Mouse (Mus musculus) layer of hippocampus, postnatal 10 days (tissue): ENCODE data around the gene Tarsl2. TPM values are rescaled to one million over a fixed set of nuclear protein-coding genes. Genes with fewer than 3 reads are reported as not detected.

ENCODE experiments used
- DNase-seq, 2 experiments: peaks; one replicate each; pipeline ENCODE4 v3.0.0; 2021; ENCODE audit warnings: low spot score in 2 of 2
- total RNA-seq, 2 experiments: library from RNA; stranded (reverse); gene quantifications; 2 replicates each; pipeline ENCODE4 v1.2.3; 2021

Gene Tarsl2
- total RNA-seq, 2 experiments from 2014 or later, result 40.7 to 40.8 TPM

DNA sequence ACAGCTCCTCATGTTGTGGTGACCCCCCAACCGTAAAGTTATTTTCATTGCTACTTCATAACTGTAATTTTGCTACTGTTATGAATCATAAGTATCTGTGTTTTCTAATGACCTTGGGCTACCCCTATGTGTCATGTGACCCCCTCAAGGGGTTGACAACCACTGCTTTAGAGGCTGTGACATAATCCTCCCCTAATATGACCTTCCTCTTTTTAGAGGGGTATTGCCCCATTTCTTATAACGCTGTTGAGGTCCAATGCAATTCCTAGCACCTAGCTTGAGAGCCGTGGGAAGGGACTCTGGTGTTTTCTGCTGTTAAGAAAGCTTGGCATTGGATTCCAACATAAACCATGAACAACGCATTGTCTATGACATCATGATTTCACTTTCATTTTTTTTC lies 6.0 kb downstream of the Tarsl2 start:
- no peak for DNase-seq

GRCm38 (mm10) chr7:65657490-65658120 lies 12.9 kb downstream of the Tarsl2 start:
- DNase-seq, result no peak

- DNase-seq, result no peak
Observed at GRCm38 (mm10) chr7:65663225-65663790, 18.6 kb downstream of the Tarsl2 start.

GRCm38 (mm10) chr7:65663886-65664285 lies 19.2 kb downstream of the Tarsl2 start:
- DNase-seq, result no peak

DNA sequence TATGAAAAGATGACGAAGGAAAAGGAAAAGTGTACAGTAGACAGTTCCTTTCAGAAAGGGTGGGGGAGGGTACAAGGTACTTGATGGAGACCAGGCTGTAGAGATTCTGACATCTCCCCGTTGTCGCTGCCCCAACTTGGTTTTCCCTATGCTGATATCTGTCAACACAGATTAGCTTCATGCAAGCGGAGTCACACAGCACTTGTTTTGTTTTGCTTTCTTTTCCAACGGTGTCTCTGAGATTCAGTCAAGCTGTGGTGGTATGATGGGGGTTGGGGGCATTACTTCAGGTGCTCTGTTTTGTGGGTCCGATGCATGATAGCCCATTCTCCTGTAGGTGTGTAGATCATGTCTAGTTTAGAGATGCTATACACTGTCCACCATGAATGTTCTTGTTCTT lies 22.8 kb downstream of the Tarsl2 start:
- no peak for DNase-seq

DNA sequence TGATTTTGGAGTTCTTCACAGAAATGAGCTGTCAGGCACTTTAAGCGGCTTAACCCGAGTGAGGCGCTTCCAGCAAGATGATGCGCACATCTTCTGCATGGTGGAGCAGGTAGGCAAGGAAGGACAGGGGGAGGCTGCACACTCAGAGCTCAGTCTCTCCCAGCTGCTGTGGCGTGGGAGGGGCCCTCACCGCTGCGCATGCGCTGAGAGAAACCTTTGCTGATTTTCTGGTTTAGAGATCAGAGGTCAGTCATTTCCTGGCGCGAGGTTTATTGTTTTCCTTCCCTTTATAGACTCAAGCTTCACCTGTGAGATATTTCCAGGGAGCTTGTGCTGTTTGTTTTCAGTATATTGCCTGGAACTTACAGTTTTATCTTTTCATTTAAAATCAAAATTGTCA lies 33.4 kb downstream of the Tarsl2 start:
- DNase-seq, result no peak

DNA sequence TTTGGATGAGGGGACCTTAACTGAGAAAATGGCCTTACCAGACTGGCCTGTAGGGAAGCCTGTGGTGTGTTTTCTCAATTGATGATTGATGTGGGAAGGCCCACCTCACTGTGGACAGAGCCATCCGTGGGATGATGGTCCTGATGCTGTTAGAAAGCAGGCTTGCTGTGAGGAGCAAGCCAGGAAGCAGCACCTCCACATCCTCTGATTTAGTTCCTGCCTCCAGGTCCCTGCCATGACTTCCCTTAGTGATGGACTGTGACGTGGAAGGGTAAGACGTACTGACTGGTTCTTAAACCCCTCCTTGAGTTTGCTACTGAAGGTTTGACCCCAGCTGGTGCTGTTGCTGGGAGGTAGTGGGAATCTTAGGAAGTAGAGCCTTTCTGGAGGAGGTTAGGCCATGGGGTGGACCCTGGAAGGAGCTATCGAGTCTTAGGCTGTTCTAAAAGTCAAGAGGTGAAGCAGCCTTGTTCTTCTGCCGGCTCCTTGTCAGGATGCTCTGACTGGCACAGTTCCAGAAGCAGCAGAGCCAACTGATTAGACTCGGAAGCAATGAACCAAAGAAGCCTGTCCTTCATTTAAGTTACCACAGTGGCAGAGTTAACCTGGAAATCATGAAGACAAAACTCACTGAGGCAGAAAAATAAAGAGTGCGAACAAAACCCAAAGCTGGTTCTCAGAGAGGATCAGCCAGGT lies 34.4 kb downstream of the Tarsl2 start:
- no peak for DNase-seq

DNA sequence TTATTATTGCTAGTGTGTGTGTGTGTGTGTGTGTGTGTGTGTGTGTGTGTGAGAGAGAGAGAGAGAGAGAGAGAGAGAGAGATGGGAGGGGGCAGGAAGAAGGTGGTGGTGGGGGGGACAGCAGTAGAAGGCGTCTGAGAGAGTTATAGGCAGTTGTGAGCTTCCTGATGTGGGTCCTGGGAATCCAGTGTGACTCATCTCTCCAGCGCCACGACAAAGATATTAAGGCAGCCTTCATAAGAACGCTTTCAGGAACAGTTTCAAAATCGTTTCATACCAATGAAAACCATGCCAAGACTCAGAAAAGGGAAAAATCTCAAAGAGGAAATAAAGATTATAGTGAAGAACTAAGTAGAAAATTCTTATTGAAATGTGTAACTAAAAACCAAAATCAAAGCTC lies 36.5 kb downstream of the Tarsl2 start:
- DNase-seq, result no peak

- no peak for DNase-seq
Observed at GRCm38 (mm10) chr7:65684256-65684835, 39.6 kb downstream of the Tarsl2 start.

- no peak for DNase-seq
Observed at GRCm38 (mm10) chr7:65686664-65687063, 42.0 kb downstream of the Tarsl2 start.

DNA sequence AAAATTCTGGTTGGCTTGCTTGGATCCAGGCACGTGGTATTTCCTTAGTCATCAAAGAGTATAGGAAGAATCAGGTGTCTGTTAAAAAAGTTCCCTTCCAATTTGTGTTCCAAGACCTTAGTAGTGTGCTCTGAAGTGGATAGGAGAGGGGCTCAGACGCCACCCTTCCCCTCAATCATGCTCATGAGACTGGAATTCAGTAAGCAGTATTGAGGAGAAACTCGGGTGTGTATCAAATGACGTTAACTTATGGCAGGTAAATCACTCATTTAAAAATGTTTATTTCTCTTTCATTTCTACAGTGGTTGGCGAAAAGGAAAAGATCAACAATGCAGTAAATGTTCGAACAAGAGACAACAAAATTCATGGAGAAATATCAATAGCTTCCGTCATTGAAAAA lies 46.2 kb downstream of the Tarsl2 start, which contains the start of gene Tm2d3:
Tm2d3 (plus strand) TSS at position 301 of the 400 bp plus-strand sequence.
- DNase-seq, result no peak

GRCm38 (mm10) chr7:65691929-65692605 lies 47.4 kb downstream of the Tarsl2 start:
- DNase-seq, result no peak

GRCm38 (mm10) chr7:65692883-65693282 lies 48.2 kb downstream of the Tarsl2 start:
- no peak for DNase-seq

DNA sequence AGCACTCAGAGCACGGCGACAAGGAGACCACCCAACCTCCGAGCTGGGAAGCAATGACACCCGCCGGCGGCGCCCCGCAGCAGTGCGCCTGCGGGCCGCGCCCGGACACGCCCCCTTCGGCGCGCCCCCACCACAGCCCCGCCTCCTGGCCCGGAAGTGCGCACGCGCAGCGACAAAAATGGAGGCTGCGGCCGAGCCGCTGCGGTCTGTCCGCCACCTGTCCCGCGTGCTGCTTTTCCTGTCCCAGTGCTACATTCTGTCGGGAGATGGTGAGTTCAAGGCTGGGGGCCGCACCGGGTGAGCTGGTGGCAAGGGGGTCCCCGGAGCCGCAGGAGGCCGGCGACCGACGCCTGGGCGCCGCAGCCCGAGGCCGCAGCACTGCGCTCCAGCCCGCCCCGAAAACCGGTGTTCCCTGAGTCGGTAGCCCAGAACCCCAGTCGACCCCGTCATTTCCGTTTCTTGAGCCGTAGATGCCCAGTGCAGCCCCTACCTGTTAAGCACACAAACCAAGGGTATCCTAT lies 48.7 kb downstream of the Tarsl2 start:
- peak; percentile 91 to 94 for DNase-seq

GRCm38 (mm10) chr7:65696450-65696849 lies 51.8 kb downstream of the Tarsl2 start:
- DNase-seq, result no peak

GRCm38 (mm10) chr7:65702076-65702475 lies 57.4 kb downstream of the Tarsl2 start:
- no peak for DNase-seq

- peak; percentile 87 for DNase-seq
Observed at GRCm38 (mm10) chr7:65704818-65705242, 60.1 kb downstream of the Tarsl2 start.

DNA sequence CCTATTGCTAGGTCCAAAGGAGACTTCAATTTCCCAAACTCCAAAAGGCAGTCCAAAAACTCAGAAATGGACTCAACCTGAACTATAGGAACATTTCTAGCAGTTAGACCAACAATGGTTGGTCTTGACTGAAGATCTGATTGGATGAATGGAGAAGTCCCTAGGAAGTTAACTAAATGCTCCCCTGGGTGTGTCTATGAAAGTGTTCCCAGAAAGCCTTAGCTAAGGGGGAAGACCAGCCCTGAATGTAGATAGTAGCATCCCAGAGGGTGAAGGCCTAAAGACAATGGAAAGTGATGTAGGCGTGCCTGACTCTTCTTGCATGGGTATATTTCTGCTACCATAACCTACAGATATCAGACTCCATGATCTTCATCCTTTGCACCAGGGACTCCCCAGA lies 63.8 kb downstream of the Tarsl2 start:
- DNase-seq, result no peak

DNA sequence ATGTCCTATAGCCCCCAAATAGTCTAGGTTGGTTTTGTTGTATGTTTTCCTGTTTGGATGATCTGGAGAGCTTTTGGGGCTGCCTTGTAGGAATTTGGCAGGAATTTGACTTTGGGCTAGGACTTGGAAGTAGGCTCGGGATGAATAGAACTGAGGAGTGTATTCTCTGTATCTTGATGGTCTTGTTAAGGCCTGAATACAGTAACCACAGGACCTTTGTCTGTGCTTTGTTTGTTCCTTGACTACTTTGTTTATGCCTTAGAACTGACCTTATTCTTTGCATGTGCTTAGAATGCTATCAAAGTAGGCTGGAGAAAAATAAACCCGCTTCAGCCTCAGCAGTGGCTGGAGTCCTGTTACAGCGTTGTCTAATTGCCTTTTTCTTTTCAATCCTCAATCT lies 65.6 kb downstream of the Tarsl2 start:
- no peak for DNase-seq

GRCm38 (mm10) chr7:65713782-65714181 lies 69.1 kb downstream of the Tarsl2 start:
- DNase-seq, result no peak

GRCm38 (mm10) chr7:65714304-65714703 lies 69.6 kb downstream of the Tarsl2 start:
- DNase-seq, result no peak
